Mouse (Mus musculus): ENCODE data around the gene Srek1.

The Srek1 gene

DNA sequence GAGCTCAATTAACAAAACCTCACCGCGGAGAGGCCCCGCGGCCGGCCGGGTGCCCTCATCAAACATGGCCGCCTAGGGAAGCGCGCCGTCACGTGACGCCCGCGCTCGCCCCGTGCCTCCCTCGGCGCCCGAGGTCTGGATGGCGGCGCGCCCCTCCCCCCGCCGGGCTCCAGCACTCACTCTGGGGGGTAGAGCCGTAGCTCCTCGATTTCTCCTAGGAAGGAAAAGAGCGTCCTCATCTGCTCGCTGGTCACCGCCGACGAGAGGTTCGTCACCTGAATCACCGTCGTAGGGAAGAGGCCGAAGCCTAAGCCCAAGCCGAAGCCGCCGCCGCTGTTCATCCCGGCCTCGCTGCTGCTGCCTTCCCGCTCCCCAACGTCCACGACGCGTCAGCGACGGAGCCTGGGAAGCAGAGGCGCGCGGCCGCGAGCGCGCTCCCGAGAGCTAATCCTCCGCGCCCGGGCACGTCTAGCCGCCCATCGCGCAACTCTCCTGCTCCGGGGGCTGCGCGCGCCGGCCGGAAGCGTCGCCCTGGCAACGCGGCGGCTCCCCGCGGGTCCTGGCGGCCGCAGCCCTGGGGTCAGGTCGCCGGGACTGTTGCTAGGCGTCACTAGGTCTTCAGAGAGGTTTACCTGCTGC lies at the start of gene Srek1:
Srek1 (minus strand) TSS at position 490 of the 639 bp plus-strand sequence.
- DNase-seq: peak; percentile 90 to 98

DNA sequence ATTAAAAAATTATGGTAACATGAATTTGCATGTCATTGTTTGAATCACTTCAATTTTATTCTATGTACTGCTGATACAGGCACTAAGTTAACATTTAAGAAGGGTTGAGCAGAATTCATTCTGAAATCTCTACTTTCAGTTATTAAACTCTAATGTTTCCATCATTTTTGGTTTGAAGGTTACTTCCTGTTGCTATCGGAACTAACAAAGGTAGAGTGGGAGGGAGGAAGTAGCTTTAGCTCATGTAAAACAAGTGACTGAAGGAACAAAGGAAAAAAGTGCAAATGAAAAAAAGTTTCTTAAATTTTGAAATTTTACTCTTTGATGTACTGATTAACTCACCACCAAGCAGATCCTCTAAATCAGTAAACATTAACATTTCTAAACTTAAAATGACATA lies 47.9 kb upstream of the Srek1 start:
- no peak for DNase-seq

DNA sequence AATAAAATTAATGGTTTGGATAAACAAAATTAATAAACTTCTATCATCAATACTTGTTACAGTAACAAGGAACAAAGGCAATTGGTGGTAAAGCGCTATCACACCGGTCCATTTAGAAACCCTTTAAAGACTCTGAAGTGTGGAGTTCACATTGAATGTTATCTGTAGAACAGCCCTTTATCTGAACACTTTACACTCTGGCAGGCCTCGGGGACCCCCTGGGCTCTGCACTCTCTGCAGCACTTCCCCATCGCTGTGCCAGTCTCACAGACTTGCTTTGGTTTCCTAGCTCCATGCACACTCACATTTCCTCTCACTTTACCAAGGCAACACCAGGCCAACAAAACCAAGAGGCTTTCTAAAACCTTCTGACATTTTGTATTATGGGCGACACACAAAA lies 45.0 kb upstream of the Srek1 start:
- no peak for DNase-seq

DNA sequence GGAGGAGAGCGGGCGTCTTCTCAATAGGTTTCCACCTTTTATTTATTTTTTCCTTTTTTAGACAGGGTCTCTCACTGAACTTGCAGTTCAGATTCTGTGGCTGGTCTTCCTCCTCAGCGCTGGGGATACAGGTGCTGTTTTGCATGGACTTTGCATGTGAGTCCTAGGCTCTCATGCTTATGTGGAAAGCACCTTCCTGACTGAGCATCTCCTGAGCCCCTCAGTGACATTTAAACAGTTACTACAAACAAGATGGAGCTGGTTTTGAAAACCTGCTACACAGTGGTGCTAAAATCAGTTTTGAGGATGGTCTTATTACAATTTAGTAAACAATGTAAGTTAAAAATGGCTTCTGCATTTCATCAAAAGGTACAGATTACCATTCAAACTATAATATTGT lies 43.5 kb upstream of the Srek1 start:
- no peak for DNase-seq

DNA sequence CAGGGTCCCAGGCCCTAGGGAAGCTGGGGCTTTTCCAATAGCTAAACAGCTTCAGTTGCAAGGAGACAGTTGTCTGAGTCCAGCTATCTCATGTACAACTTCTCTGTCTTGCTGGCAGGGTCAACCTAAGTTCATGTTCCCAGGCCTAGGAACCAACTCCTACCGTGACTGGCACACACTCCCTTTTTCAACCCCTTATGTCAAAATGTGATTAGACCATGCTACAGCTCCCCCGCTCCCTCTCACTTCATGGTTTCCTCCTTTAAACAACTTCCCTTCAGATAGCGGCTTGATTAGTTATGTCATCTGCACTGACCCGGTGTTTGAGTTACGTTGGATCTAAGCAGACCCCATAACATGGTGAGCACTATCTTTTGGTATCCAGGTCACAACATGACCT lies 33.1 kb upstream of the Srek1 start:
- no peak for DNase-seq

DNA sequence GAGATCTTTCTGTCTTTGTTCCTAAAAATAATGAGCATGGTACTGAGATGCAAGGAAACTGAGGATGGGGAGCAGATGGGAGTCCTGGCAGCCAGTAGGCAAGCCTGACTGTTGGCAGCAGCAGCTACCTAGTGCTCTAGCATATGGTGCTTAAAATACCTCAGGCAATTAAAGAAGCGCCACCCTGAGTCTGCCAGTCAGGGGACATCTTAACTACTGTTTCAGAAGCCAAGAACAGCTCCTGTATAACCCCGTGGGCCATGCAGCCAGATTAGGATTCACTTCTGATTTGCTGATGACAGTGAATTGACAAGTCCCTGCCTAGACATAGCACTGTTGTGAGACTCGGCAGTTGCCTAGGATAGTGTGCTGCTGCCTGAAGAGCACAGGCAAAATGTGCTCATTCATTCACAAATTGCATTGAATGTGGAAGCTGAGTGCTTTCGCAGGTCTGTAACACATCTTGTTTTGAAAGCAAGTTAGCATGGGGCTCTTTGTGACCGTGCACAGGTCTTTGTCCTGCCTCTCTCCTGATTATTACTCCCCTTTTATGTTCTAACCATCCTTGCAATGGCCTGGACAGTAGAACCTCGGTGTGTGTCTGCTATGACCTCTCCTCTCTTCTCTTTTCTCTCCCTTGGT lies 31.9 kb upstream of the Srek1 start:
- peak; percentile 64 to 83 for DNase-seq

DNA sequence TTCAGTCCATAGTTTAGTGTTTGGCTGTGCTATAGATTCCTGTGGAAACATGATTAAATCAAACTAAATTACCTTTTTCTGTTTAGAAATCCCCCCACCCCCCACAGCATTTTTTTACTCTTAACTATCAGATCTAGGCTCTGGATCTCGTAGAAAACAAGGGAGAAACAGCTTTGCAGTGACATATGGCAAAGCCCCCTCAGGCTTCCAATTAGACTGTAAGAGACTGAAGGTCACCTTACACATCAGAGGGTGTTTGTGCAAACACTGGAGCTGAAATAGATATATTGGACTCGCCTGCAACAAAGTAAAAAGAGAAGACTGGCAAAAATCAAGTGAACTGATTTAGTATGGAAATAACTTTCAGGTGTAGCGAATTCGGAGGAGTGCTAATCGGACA lies 29.3 kb upstream of the Srek1 start:
- DNase-seq: no peak

DNA sequence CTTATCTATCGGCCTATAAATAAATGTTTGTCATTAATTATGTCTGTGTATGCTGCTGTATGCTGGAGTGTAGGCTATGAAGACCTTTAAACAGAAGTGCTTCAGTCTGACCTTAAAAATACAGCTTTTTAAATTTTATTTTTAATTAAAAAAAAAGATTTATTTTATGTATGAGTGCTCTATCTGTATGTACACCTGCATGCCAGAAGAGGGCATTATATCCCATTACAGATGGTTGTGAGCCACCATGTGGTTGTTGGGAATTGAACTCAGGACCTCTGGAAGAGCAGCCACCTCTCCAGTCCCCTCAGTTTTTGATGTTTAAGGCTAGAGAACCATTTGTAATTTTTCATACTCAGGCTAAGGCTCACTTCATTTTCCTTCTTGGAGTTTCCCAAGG lies 26.6 kb upstream of the Srek1 start:
- DNase-seq: no peak

DNA sequence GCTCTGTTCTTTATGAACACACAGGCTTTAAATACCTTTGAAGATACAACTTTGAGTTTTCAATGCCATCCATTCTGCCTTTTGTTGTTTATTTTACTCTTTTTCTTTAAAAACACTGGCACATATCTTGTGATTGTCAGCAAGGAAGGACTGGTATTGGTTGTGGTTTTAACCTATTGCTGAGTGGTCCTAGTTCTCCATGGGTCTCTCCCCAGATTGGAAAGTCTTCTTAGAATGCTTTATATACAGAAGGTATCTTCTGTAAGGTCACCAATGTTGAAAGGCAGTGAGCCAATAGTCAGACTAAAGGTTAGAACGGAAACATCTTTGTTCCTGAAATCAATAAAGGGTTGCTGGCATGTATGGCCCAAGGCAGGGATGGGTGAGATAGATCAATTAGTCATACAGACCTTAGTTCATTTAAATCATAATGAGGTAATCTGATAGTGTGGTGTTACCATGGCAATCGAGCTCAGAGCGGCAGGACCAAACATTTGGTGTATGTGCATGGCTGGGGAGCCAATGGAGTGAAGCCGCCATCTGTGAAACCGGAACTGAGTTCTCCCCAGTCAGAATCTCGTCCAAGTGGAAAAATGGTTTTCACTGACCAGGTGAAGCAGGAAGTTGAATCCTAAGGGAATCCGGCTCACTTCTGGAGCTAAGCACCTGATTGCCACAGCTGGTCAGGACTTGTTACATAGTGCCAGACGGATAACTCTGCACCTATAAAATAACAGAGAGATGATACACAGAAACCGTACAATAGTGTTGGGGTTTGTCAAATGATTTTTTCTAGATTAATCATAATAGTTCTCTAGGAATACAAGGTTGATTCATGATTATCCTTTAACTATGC lies 20.5 kb upstream of the Srek1 start:
- no peak for DNase-seq

DNA sequence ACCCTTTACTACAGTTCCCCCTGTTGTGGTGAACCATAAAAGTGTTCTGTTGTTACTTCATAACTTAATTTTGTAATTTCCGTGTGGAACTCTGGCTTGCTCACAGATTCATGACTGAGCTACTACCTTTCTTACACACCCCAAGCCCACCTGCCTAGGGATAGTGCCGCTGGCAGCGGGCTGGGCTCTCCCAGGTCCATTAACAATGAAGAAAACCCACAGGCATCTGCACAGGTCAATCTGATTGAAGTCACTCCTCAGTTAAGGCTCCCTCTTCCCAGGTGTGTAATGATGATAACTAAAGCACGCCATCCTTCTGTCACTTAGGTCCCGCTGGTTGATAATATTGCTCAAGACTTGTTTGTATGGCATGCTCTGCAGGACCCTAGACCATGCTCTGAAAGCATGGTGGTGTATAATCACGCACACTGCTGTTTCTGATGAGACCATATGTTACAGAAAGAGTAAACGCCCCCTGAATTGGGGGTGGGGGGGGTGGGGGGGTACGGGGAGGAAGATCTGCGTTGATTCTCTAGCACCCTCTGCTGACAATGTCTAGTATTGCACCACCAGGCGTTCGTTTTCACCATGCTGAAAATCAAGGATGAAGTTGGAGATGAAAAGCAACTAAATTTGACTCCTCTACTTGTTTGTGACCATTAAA lies 5.6 kb upstream of the Srek1 start:
- DNase-seq: peak; percentile 20 to 28

DNA sequence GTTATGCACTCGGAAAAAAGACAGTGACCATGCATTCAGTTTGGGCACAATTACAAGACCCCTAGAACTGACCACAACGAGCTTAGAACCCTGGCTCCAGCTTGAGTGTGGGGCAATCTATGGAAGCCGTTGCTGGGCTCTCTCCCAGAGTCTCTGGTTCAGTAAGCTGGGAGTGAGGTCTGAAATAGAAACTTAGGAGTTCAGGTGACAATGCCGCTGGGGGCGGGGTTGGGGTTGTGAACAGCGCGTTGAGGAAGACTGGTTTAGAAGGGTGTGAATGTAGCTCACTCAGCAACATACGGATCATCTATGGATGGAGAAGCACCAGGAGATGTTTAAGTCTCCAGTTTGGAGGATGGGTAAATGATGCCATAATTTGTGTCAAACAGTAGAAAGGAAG lies 2.7 kb upstream of the Srek1 start:
- no peak for DNase-seq

DNA sequence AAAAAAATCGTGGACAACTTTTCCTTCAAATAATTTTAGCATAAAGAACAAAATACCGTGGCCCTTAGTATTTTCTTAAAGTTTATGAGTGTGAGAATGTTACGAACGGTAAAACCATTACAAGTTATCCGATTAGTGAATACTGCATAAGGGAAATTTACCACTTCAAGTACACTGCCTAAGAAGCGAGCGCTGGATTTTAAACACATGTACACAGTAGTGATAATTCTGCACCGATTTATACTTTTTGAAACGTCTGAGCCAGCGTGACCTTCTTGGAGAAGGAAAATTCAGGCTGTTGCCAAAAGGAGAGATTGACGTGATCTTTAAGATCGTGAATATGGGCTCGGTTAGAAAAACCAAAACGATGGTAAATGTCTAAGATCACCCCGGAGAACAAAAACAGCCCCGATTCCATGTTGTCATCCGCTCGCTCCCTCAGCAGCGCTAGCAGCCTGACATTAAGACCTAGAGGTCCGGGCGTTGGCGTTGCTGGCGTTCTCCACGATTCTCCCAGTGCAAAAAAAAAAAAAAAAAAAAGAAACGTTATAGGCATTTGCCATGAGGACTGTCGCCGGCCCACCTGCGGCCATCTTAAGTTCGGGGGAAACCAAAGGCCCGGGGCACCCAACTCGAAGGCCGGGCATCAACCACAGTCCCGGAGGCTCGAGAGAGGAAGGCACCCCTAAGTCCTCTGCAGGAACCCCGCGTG lies 845 bp downstream of the Srek1 start:
- no peak for DNase-seq

DNA sequence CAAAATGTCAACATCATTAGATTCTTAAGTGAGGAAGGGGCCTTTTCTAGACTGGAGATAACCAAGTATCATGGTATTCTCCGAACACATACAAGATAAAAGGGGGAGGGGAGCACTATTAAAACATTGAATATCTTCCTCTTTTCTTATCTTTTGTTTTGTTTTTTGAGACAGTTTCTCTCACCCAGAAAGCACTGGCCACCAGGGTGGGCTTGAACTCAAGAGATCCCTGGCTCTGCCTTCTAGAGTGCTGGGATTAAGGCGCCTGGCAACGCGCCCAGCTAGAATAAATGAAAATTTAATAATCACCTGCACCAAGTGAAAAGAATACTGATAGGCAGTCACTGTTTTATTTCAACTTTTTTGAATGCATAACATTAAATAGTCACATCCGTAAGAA lies 1.5 kb downstream of the Srek1 start:
- peak; percentile 20 to 44 for DNase-seq

DNA sequence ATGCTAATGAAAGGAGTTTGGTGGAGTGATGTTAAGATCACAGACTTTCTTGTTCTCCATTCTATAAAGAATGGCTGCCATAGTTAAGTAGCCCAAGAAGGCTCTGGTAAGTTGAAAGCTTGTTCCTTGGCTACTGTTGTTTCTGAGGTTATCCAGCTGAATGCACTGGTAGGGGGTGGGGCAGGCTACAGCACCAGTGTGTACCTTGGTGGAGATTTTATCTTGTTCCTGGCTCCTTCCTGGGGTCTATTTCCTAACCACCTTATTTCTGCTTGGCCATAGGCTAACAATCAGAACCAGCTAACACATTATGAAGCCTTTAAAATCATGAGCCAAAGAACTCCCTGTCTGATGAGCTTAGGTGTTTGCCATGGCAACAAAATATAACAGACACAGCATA lies 3.6 kb downstream of the Srek1 start:
- no peak for DNase-seq

DNA sequence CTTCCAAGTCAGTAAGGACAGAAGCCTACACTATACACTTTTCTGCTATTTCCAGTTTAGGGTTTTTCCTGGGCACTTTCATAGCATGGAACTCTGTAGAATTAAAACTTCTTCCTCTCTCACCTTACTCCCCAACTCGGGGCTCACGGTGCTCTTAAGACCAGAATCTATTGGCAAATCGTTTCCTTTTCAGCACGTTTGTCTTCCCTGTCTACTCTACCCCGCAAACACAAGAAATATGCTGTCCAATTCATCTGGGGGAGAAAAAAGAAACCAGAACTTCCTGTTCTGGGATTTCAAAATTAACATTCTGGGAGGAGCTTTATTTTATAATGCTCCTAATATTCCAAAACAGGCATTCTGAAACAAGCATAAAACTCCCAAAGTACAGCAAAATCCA lies 6.5 kb downstream of the Srek1 start:
- DNase-seq: no peak

DNA sequence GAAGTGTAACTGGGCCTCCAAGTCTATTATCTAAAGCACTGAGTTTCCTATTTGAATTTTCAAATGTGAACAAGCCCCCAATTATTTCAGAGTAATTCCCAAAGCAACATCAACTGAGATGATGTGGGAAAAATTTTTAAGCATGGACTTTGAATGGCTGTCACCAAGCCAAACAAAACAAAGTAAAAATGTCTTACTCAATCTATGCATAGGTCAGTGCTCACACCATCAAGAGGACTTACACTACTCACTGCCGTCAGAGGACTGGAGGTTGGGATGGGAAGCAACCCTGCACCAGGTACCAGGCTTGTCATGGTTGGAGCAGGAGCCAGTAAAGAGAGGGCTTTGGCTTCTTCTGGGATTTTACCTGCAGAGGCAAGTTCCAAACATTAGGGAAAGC lies 10.8 kb downstream of the Srek1 start:
- DNase-seq: no peak

DNA sequence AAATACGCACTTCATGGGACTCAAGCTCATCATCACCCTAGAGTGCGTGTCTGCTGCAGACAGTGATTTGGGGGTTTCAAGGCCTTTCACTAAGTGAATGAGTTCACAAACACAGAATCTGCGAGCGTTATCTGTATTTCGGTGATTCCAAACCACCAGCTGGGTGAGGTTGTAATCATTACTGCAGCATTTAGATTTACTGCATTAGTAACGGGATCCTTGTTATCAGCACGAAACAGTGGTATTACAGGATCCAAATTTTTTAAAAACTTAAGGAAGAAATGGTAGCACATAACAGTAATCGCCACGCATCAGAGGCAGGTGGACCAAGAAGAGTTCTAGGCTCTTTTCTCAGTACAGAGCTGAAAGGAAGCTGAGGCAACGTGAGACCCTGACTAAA lies 12.4 kb downstream of the Srek1 start:
- DNase-seq: no peak

DNA sequence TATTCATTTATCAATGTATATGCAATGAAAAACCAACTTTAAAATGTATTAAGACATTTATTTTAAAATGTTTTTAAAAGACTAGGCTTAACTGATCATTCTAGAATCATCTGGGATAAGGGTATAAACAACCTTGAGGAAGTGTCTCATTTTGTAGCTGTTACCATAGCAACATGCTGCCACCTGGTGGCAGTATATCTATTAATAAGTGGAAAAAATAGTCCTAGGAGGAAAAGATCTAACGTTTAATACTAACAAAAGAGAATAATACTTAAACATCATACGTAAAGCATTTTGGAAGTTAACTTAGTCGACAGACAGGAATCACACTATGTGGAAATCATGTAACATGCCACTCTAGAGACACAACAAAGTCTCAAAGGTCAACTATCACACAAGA lies 23.0 kb downstream of the Srek1 start:
- peak; percentile 16 to 45 for DNase-seq

DNA sequence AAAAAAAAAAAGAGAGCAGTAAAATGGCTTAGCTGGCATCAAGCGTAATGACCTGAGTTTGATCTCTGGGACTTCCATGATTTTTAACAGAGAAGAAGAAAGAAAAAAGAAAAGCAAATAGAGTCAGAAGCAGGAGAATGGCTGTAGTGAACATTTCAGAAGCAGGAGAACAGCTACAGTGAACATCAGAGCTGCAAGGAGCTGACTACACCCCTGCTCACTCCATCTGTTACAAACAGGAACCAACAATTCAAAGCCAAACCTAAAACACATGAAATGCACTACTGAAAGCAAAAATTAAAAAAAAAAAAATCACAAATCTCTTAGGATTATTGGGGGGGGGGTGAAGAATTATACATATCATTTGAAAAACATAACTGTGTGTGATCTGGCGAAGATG lies 28.7 kb downstream of the Srek1 start:
- no peak for DNase-seq

DNA sequence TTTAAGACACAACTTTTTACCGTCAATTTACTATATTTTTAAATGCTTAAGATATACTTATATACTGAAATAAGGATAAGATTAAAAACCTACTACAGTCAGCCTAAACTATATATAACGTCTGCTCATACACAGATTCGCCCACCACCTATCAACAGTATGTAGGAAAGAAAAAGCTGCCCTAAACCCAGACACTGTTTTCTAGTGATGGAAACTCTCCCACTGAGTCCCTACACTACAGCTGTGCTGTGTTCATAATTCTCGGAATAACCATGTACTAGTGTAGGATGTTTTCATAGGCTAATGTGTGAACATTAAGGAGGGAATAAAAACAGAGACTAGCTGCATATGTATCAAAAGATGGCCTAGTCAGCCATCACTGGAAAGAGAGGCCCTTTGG lies 29.2 kb downstream of the Srek1 start:
- DNase-seq: no peak

DNA sequence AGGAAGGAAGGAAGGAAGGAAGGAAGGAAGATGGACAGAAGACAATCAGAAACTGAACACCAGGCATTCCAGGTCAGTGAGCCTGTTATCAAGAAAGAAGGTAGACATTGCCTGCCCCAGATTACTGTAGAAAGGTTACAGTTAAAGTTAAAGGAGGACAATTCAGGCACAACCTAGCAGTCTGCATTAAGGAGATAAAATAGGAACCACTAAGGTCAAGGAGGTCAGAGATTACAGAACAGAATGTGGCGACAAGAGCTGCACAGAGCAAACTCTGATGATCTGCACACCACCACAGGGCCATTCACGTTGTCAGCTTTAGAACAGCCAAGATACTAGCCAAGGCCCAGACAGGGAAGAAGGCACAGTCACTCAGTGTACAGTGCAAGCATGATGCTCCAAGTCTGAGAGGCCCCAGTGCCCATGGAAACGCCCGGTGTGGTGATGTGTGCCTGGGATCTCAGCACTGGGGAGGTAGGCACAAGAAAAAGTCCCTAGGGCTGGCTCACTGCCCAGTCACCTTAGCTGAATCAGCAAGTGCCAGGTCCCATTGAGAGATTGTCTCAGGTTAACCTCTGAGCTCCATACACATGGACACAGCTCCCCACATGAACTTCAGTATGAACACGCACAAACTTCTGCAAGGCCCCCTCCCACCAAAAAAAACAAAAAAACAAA lies 38.9 kb downstream of the Srek1 start:
- no peak for DNase-seq

DNA sequence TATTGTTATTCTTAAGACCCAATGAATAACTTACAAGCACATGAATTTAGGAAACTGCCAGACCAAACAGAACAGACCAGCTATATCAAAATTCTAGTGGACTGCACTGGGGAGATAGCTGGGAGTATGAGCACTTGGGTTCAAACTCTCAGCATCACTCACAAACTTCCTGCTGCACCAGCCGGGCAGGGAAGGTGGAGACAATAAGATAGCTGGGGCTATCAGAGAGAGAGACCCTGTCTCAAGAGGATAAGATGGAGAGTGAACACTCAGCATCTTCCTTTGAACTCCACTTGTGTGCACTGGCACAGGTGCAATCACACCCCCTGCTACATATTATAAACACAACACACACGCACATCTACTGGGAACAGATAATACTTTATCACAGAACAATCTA lies 47.5 kb downstream of the Srek1 start:
- no peak for DNase-seq
